8 mouse cellular contexts compared by ENCODE assay signal in genomic region chr17:56626260-56626659, GRCm38 (mm10). TPM values are rescaled to one million over a fixed set of nuclear protein-coding genes. Genes with fewer than 3 reads are reported as not detected.
DNase-seq lines count a peak whose midpoint lies in the region; ATAC-seq and TF ChIP-seq lines count a peak whose summit lies in the region.

No protein-coding gene starts in this region.

- H3K4me3 ChIP-seq in kidney, postnatal 0 days (replicated peaks; ENCODE audit: low read depth, low read length), result peak overlapping the region; percentile 79
- H3K4me3 ChIP-seq in bone marrow, adult 2 months (replicated peaks; ENCODE audit: control insufficient read depth, low read depth, low read length), result peak overlapping the region; percentile 58
- H3K4me3 ChIP-seq in hindbrain, embryonic 14.5 days (replicated peaks; ENCODE audit: low read length), result peak overlapping the region; percentile 61
- peak overlapping the region; percentile 78 for H3K4me3 ChIP-seq in midbrain, embryonic 15.5 days

- no peaks in the 10 kb centered on the region for H3K9me3 ChIP-seq in kidney, postnatal 0 days (replicated peaks; ENCODE audit: low read length)
- H3K9me3 ChIP-seq in hindbrain, embryonic 14.5 days (ENCODE audit: control insufficient read depth, low read length), result no peaks in the 10 kb centered on the region
- H3K9me3 ChIP-seq in midbrain, embryonic 15.5 days, result no peaks in the 10 kb centered on the region

- H3K9ac ChIP-seq in kidney, postnatal 0 days (ENCODE audit: low read depth, low read length), result peak overlapping the region; percentile 83
- H3K9ac ChIP-seq in hindbrain, embryonic 14.5 days, result peak overlapping the region; percentile 74
- H3K9ac ChIP-seq in midbrain, embryonic 15.5 days, result peak overlapping the region; percentile 60

- 0 out of 2 replicates have a peak, but pooled peaks cover 8% of the 10 kb centered on the region for H3K4me1 ChIP-seq in kidney, postnatal 0 days (replicated peaks; ENCODE audit: insufficient read depth, low read length)
- H3K4me1 ChIP-seq in bone marrow, adult 2 months (ENCODE audit: control insufficient read depth, insufficient read depth, low read length), result peaks cover 4% of the 10 kb centered on the region; the same call in 1 of the 2 replicates
- peaks cover 17% of the 10 kb centered on the region for H3K4me1 ChIP-seq in hindbrain, embryonic 14.5 days (replicated peaks; ENCODE audit: control insufficient read depth, insufficient read depth, low read length)
- H3K4me1 ChIP-seq in midbrain, embryonic 15.5 days, result peaks cover 28% of the 10 kb centered on the region

- no peak; the same call in 1 of the 2 replicates for ATAC-seq in kidney, postnatal 0 days (replicated peaks; ENCODE audit: low FRiP score, low read depth)
- no peak for ATAC-seq in hindbrain, embryonic 14.5 days (ENCODE audit: low FRiP score)
- ATAC-seq in midbrain, embryonic 15.5 days (replicated peaks), result no peak
- ATAC-seq in megakaryocyte-erythroid progenitor cell, adult 5-6 weeks (replicated peaks; ENCODE audit: low FRiP score, low TSS enrichment, poor library complexity, severe bottlenecking), result no peak

- under 1% methylated on average over 32 of the region's 32 CpGs for WGBS in kidney, postnatal 0 days
- WGBS in bone marrow, adult 2 months, result 0% methylated on average over 32 of the region's 32 CpGs
- 1% methylated on average over 32 of the region's 32 CpGs for WGBS in hindbrain, embryonic 14.5 days
- WGBS in midbrain, embryonic 15.5 days, result 1% methylated on average over 31 of the region's 32 CpGs

- H3K27me3 ChIP-seq in kidney, postnatal 0 days (ENCODE audit: insufficient read depth, low read length), result no peaks in the 10 kb centered on the region
- no peaks in the 10 kb centered on the region for H3K27me3 ChIP-seq in hindbrain, embryonic 14.5 days (ENCODE audit: control insufficient read depth, insufficient read depth, low read length)
- H3K27me3 ChIP-seq in midbrain, embryonic 15.5 days (replicated peaks), result 0 out of 2 replicates have a peak, but pooled peaks cover 3% of the 10 kb centered on the region

- no peak for DNase-seq in kidney, postnatal 0 days (ENCODE audit: low spot score)
- DNase-seq in kidney, postnatal 4 days, result no peak
- no peak for DNase-seq in hindbrain, embryonic 14.5 days (ENCODE audit: low spot score)
- no peak for DNase-seq in urinary bladder, postnatal 10 days (ENCODE audit: low spot score)
- DNase-seq in layer of hippocampus, postnatal 36 days, result no peak

- 0 out of 2 replicates have a peak overlapping the region, but pooled peaks have one; percentile 47 for H3K27ac ChIP-seq in kidney, postnatal 0 days
- no peak overlapping the region for H3K27ac ChIP-seq in bone marrow, adult 2 months (ENCODE audit: control insufficient read depth, insufficient read depth, low read depth, low read length, poor library complexity)
- H3K27ac ChIP-seq in hindbrain, embryonic 14.5 days, result no peak overlapping the region
- peak overlapping the region; percentile 82 for H3K27ac ChIP-seq in midbrain, embryonic 15.5 days

- no peak for TF ChIP-seq CTCF in kidney, postnatal 0 days (IDR thresholded peaks at IDR 0.05; ENCODE audit: low read depth)
- no peak for TF ChIP-seq CTCF in bone marrow, adult 2 months (IDR thresholded peaks at IDR 0.05; ENCODE audit: control insufficient read depth, insufficient read depth, low read length)

- peak overlapping the region; percentile 87 for H3K4me2 ChIP-seq in kidney, postnatal 0 days (ENCODE audit: low read length)
- H3K4me2 ChIP-seq in hindbrain, embryonic 14.5 days (replicated peaks), result peak overlapping the region; percentile 67
- peak overlapping the region; percentile 92 for H3K4me2 ChIP-seq in midbrain, embryonic 15.5 days

- no peak for TF ChIP-seq POLR2A in bone marrow, adult 2 months (IDR thresholded peaks at IDR 0.05; ENCODE audit: borderline replicate concordance, control insufficient read depth, low read depth, low read length)

- H3K36me3 ChIP-seq in kidney, postnatal 0 days (ENCODE audit: insufficient read depth, low read length), result 0 out of 2 replicates have a peak, but pooled peaks cover 12% of the 10 kb centered on the region
- peaks cover 22% of the 10 kb centered on the region for H3K36me3 ChIP-seq in hindbrain, embryonic 14.5 days (replicated peaks; ENCODE audit: control insufficient read depth, insufficient read depth)
- peaks cover 5% of the 10 kb centered on the region; the same call in 1 of the 2 replicates for H3K36me3 ChIP-seq in midbrain, embryonic 15.5 days (replicated peaks)

RNA-seq across cellular contexts. Expression of gene Lonp1, which starts 0.4 kb away (rescaled TPM):
- polyA plus RNA-seq in kidney, postnatal 0 days (2015; fragmentation: Nextera tagmentation; extraction: Ambion mirVana), result 45.4 and 46.8 TPM in 2 replicates
- 19.7 and 29.5 TPM in 2 replicates for polyA plus RNA-seq in bone marrow, adult 2 months (2011; ENCODE audit: insufficient read depth, insufficient read length, low replicate concordance, missing spikeins)
- 45.0 and 45.4 TPM in 2 replicates for polyA plus RNA-seq in hindbrain, embryonic 14.5 days (2014; fragmentation: Nextera tagmentation; extraction: Ambion mirVana)
- polyA plus RNA-seq in midbrain, embryonic 15.5 days (2015; fragmentation: Nextera tagmentation; extraction: Ambion mirVana), result 48.9 and 52.9 TPM in 2 replicates
- 10 to 100 TPM; 58.7 to 59.4 TPM for total RNA-seq in layer of hippocampus, postnatal 36 days (2021)
- total RNA-seq in megakaryocyte-erythroid progenitor cell, adult 5-6 weeks (2014; fragmentation: Nextera tagmentation), result 59.8 and 63.2 TPM in 2 replicates
- total RNA-seq in megakaryocyte-erythroid progenitor cell, adult 5-6 weeks (2017), result 76.5 and 108 TPM in 2 replicates

RNA-seq across cellular contexts. Expression of gene Catsperd, which starts 1.7 kb away (rescaled TPM):
- polyA plus RNA-seq in kidney, postnatal 0 days (2015; fragmentation: Nextera tagmentation; extraction: Ambion mirVana), result 0.78 and 1.0 TPM in 2 replicates
- polyA plus RNA-seq in bone marrow, adult 2 months (2011; ENCODE audit: insufficient read depth, insufficient read length, low replicate concordance, missing spikeins), result not detected in 2 replicates
- polyA plus RNA-seq in hindbrain, embryonic 14.5 days (2014; fragmentation: Nextera tagmentation; extraction: Ambion mirVana), result 1.2 and 1.5 TPM in 2 replicates
- 2.3 and 2.5 TPM in 2 replicates for polyA plus RNA-seq in midbrain, embryonic 15.5 days (2015; fragmentation: Nextera tagmentation; extraction: Ambion mirVana)
- total RNA-seq in layer of hippocampus, postnatal 36 days (2021), result under 1 TPM; 0.82 to 0.91 TPM
- not detected in 2 replicates for total RNA-seq in megakaryocyte-erythroid progenitor cell, adult 5-6 weeks (2014; fragmentation: Nextera tagmentation)
- 0.38 TPM in 1 of 2 replicates, not detected in the other for total RNA-seq in megakaryocyte-erythroid progenitor cell, adult 5-6 weeks (2017)

RNA-seq across cellular contexts. Expression of gene Rpl36, which starts 13.0 kb away (rescaled TPM):
- 2,445 and 2,952 TPM in 2 replicates for polyA plus RNA-seq in kidney, postnatal 0 days (2015; fragmentation: Nextera tagmentation; extraction: Ambion mirVana)
- polyA plus RNA-seq in bone marrow, adult 2 months (2011; ENCODE audit: insufficient read depth, insufficient read length, low replicate concordance, missing spikeins), result 407 and 414 TPM in 2 replicates
- polyA plus RNA-seq in hindbrain, embryonic 14.5 days (2014; fragmentation: Nextera tagmentation; extraction: Ambion mirVana), result 1,005 and 1,263 TPM in 2 replicates
- polyA plus RNA-seq in midbrain, embryonic 15.5 days (2015; fragmentation: Nextera tagmentation; extraction: Ambion mirVana), result 917 and 926 TPM in 2 replicates
- total RNA-seq in layer of hippocampus, postnatal 36 days (2021), result 100 to 1,000 TPM; 358 to 400 TPM
- 2,912 and 4,512 TPM in 2 replicates for total RNA-seq in megakaryocyte-erythroid progenitor cell, adult 5-6 weeks (2014; fragmentation: Nextera tagmentation)
- 2,001 and 2,083 TPM in 2 replicates for total RNA-seq in megakaryocyte-erythroid progenitor cell, adult 5-6 weeks (2017)

RNA-seq across cellular contexts. Expression of gene 2410015M20Rik, which starts 16.7 kb away (rescaled TPM):
- 395 and 467 TPM in 2 replicates for polyA plus RNA-seq in kidney, postnatal 0 days (2015; fragmentation: Nextera tagmentation; extraction: Ambion mirVana)
- polyA plus RNA-seq in bone marrow, adult 2 months (2011; ENCODE audit: insufficient read depth, insufficient read length, low replicate concordance, missing spikeins), result 44.0 and 94.1 TPM in 2 replicates
- 179 and 193 TPM in 2 replicates for polyA plus RNA-seq in hindbrain, embryonic 14.5 days (2014; fragmentation: Nextera tagmentation; extraction: Ambion mirVana)
- polyA plus RNA-seq in midbrain, embryonic 15.5 days (2015; fragmentation: Nextera tagmentation; extraction: Ambion mirVana), result 169 and 175 TPM in 2 replicates
- total RNA-seq in layer of hippocampus, postnatal 36 days (2021), result 100 to 1,000 TPM; 123 to 131 TPM
- 126 and 171 TPM in 2 replicates for total RNA-seq in megakaryocyte-erythroid progenitor cell, adult 5-6 weeks (2014; fragmentation: Nextera tagmentation)
- total RNA-seq in megakaryocyte-erythroid progenitor cell, adult 5-6 weeks (2017), result 82.9 and 126 TPM in 2 replicates

RNA-seq across cellular contexts. Expression of gene Safb, which starts 41.6 kb away (rescaled TPM):
- polyA plus RNA-seq in kidney, postnatal 0 days (2015; fragmentation: Nextera tagmentation; extraction: Ambion mirVana), result 61.0 and 65.9 TPM in 2 replicates
- 94.9 and 178 TPM in 2 replicates for polyA plus RNA-seq in bone marrow, adult 2 months (2011; ENCODE audit: insufficient read depth, insufficient read length, low replicate concordance, missing spikeins)
- polyA plus RNA-seq in hindbrain, embryonic 14.5 days (2014; fragmentation: Nextera tagmentation; extraction: Ambion mirVana), result 75.7 and 75.8 TPM in 2 replicates
- 120 and 129 TPM in 2 replicates for polyA plus RNA-seq in midbrain, embryonic 15.5 days (2015; fragmentation: Nextera tagmentation; extraction: Ambion mirVana)
- 100 to 1,000 TPM; 178 to 183 TPM for total RNA-seq in layer of hippocampus, postnatal 36 days (2021)
- total RNA-seq in megakaryocyte-erythroid progenitor cell, adult 5-6 weeks (2014; fragmentation: Nextera tagmentation), result 122 and 171 TPM in 2 replicates
- total RNA-seq in megakaryocyte-erythroid progenitor cell, adult 5-6 weeks (2017), result 92.4 and 103 TPM in 2 replicates

Comparison
In these comparisons a context has a peak if more than half of its experiments do, and no peak if none do; other contexts are left out.
1. H3K27ac ChIP-seq: peak in kidney, postnatal 0 days (single experiment) and midbrain, embryonic 15.5 days (single experiment); none in bone marrow, adult 2 months (single experiment) and hindbrain, embryonic 14.5 days (single experiment).
2. Peak in every context shown above with its lines, with median percentiles within 50 percentile points of each other: H3K4me2 ChIP-seq, H3K4me3 ChIP-seq and H3K9ac ChIP-seq.